Mouse (Mus musculus) right cerebral cortex, postnatal 25 days (tissue): ENCODE results near the gene Fabp2.

Experiments used
- DNase-seq: peaks from one replicate; pipeline ENCODE4 v3.0.0; 2022

Fabp2 gene

GRCm38 (mm10) chr3:122894772-122895171 lies at the start of gene Fabp2:
Fabp2 (plus strand) TSS chr3:122895072.
- DNase-seq = no peak

- no peak for DNase-seq
These were observed 46.4 kb upstream of the Fabp2 start for GRCm38 (mm10) chr3:122848410-122849034.

GRCm38 (mm10) chr3:122855149-122855548 lies 39.7 kb upstream of the Fabp2 start:
- DNase-seq = no peak

- no peak for DNase-seq
These were observed 35.0 kb upstream of the Fabp2 start for GRCm38 (mm10) chr3:122859829-122860228.

- DNase-seq = no peak
These were observed 34.0 kb upstream of the Fabp2 start for GRCm38 (mm10) chr3:122860573-122861498.

GRCm38 (mm10) chr3:122865092-122865491 lies 29.8 kb upstream of the Fabp2 start:
- DNase-seq = no peak

GRCm38 (mm10) chr3:122868270-122868669 lies 26.6 kb upstream of the Fabp2 start:
- no peak for DNase-seq

- no peak for DNase-seq
These were observed 23.3 kb upstream of the Fabp2 start for GRCm38 (mm10) chr3:122871596-122871995.

- DNase-seq = no peak
These were observed 18.0 kb upstream of the Fabp2 start for GRCm38 (mm10) chr3:122876870-122877269.

GRCm38 (mm10) chr3:122877543-122877942 lies 17.3 kb upstream of the Fabp2 start:
- no peak for DNase-seq

GRCm38 (mm10) chr3:122878705-122879315 lies 16.1 kb upstream of the Fabp2 start:
- no peak for DNase-seq

- no peak for DNase-seq
These were observed 7.2 kb upstream of the Fabp2 start for GRCm38 (mm10) chr3:122887505-122888301.

GRCm38 (mm10) chr3:122888371-122888819 lies 6.5 kb upstream of the Fabp2 start:
- no peak for DNase-seq

GRCm38 (mm10) chr3:122895189-122895731 lies 388 bp downstream of the Fabp2 start:
- DNase-seq = no peak

- DNase-seq = no peak
These were observed 3.4 kb downstream of the Fabp2 start for GRCm38 (mm10) chr3:122898254-122898653.

GRCm38 (mm10) chr3:122903746-122904433 lies 9.0 kb downstream of the Fabp2 start:
- peak; percentile 24 for DNase-seq

- no peak for DNase-seq
These were observed 13.0 kb downstream of the Fabp2 start for GRCm38 (mm10) chr3:122907841-122908240.

- DNase-seq = no peak
These were observed 20.6 kb downstream of the Fabp2 start for GRCm38 (mm10) chr3:122915493-122915892.

- DNase-seq = no peak
These were observed 21.4 kb downstream of the Fabp2 start for GRCm38 (mm10) chr3:122916191-122916680.

GRCm38 (mm10) chr3:122918672-122919071 lies 23.8 kb downstream of the Fabp2 start:
- DNase-seq = no peak

GRCm38 (mm10) chr3:122919260-122919659 lies 24.4 kb downstream of the Fabp2 start, which contains the start of gene Gm10959:
Gm10959 (minus strand) TSS chr3:122919360.
- no peak for DNase-seq
